ENCODE assay signal across 14 mouse cellular contexts in genomic region chr6:56027318-56027717, GRCm38 (mm10). TPM values are rescaled to one million over a fixed set of nuclear protein-coding genes. Genes with fewer than 3 reads are reported as not detected.
DNase-seq lines count a peak whose midpoint lies in the region; ATAC-seq and TF ChIP-seq lines count a peak whose summit lies in the region.
"Had no signal": no experiment of that assay in that cellular context is flagged by ENCODE, and none has a peak within 500 bp of the region (broad histone marks: within the 10 kb centered on the region; RNA-seq: fewer than 3 reads in every experiment).

No protein-coding gene starts in this region.

- H3K4me1 ChIP-seq in neural tube, embryonic 14.5 days (ENCODE audit: control insufficient read depth, insufficient read depth, low read length), result no peaks in the 10 kb centered on the region
- no peaks in the 10 kb centered on the region; the same call in 1 of the 2 replicates for H3K4me1 ChIP-seq in hindbrain, embryonic 16.5 days (ENCODE audit: control insufficient read depth, insufficient read depth, low read depth, low read length)
- H3K4me1 ChIP-seq in lung, adult 2 months (ENCODE audit: control insufficient read depth, insufficient read depth, low read length), result no peaks in the 10 kb centered on the region
- H3K4me1 ChIP-seq: liver, embryonic 13.5 days had no signal

- H3K27ac ChIP-seq in neural tube, embryonic 14.5 days (ENCODE audit: low read depth, low read length), result no peak overlapping the region
- H3K27ac ChIP-seq in hindbrain, embryonic 16.5 days (ENCODE audit: low read depth, low read length), result no peak overlapping the region
- H3K27ac ChIP-seq: heart, embryonic 10.5 days; liver, embryonic 13.5 days; macrophage had no signal

- H3K36me3 ChIP-seq in neural tube, embryonic 14.5 days (ENCODE audit: control insufficient read depth, insufficient read depth, low read length), result no peaks in the 10 kb centered on the region
- H3K36me3 ChIP-seq in hindbrain, embryonic 16.5 days (ENCODE audit: control insufficient read depth, insufficient read depth, low read length), result no peaks in the 10 kb centered on the region
- H3K36me3 ChIP-seq: heart, embryonic 10.5 days; liver, embryonic 13.5 days had no signal

- H3K27me3 ChIP-seq in neural tube, embryonic 14.5 days (ENCODE audit: control insufficient read depth, insufficient read depth, low read length), result no peaks in the 10 kb centered on the region
- H3K27me3 ChIP-seq in hindbrain, embryonic 16.5 days (replicated peaks; ENCODE audit: control insufficient read depth, insufficient read depth, low read length), result no peaks in the 10 kb centered on the region
- H3K27me3 ChIP-seq: liver, embryonic 13.5 days had no signal

- H3K4me2 ChIP-seq in neural tube, embryonic 14.5 days (ENCODE audit: low read depth, low read length), result no peak overlapping the region
- no peak overlapping the region for H3K4me2 ChIP-seq in hindbrain, embryonic 16.5 days (ENCODE audit: low read length)
- H3K4me2 ChIP-seq: liver, embryonic 13.5 days had no signal

- H3K9me3 ChIP-seq in neural tube, embryonic 14.5 days (ENCODE audit: control insufficient read depth, low read length), result no peaks in the 10 kb centered on the region
- H3K9me3 ChIP-seq in hindbrain, embryonic 16.5 days (ENCODE audit: control insufficient read depth, low read length), result no peaks in the 10 kb centered on the region
- H3K9me3 ChIP-seq: heart, embryonic 10.5 days; liver, embryonic 13.5 days had no signal

- WGBS in neural tube, embryonic 14.5 days, result 70% methylated on average over 6 of the region's 6 CpGs
- WGBS in hindbrain, embryonic 16.5 days, result 51% methylated on average over 6 of the region's 6 CpGs
- WGBS in lung, adult 2 months, result 65% methylated on average over 6 of the region's 6 CpGs

- TF ChIP-seq CTCF in lung, adult 2 months (IDR thresholded peaks at IDR 0.05; ENCODE audit: insufficient read depth, low read length), result no peak

- H3K4me3 ChIP-seq in neural tube, embryonic 14.5 days (ENCODE audit: low read depth, low read length), result no peak overlapping the region
- no peak overlapping the region for H3K4me3 ChIP-seq in hindbrain, embryonic 16.5 days (ENCODE audit: low read length)
- H3K4me3 ChIP-seq in lung, adult 2 months (replicated peaks; ENCODE audit: extremely low read depth, low read depth, low read length), result no peak overlapping the region
- H3K4me3 ChIP-seq: erythroblast, embryonic 14.5 days; heart, embryonic 10.5 days; liver, embryonic 13.5 days had no signal

- intact Hi-C loops in heart, postnatal 10 days (cut with DNase I), result no loop called here
- intact Hi-C loops in heart, postnatal 36 days (cut with DNase I), result no loop called here

- DNase-seq in heart, postnatal 10 days, result peak; percentile 18 to 28
- DNase-seq in heart, postnatal 36 days, result no peak
- no peak for DNase-seq in neural tube, embryonic 10.5 days (ENCODE audit: extremely low spot score, low spot score)
- no peak for DNase-seq in urinary bladder, adult 18-20 months (ENCODE audit: low spot score in 2 of 2)
- DNase-seq in lung, adult 2 months, result no peak
- DNase-seq: embryo, embryonic 11 days; liver, embryonic 13.5 days had no signal

- H3K9ac ChIP-seq in neural tube, embryonic 14.5 days (replicated peaks; ENCODE audit: low read depth, low read length), result no peak overlapping the region
- no peak overlapping the region for H3K9ac ChIP-seq in hindbrain, embryonic 16.5 days (ENCODE audit: low read depth, low read length)
- H3K9ac ChIP-seq: liver, embryonic 13.5 days had no signal

- TF ChIP-seq POLR2A in lung, adult 2 months (IDR thresholded peaks at IDR 0.05; ENCODE audit: borderline replicate concordance, extremely low read depth, low read depth, low read length), result no peak

- peak; percentile 44; the same call in 1 of the 2 replicates for ATAC-seq in neural tube, embryonic 14.5 days (ENCODE audit: low read depth)
- peak; percentile 89 for ATAC-seq in hindbrain, embryonic 16.5 days

RNA-seq across cellular contexts. Expression of gene Ppp1r17, which starts 10.0 kb away (rescaled TPM):
- total RNA-seq in heart, postnatal 10 days (2021), result not detected
- total RNA-seq in heart, postnatal 36 days (2021), result not detected
- polyA plus RNA-seq in neural tube, embryonic 14.5 days (2014; fragmentation: Nextera tagmentation; extraction: Ambion mirVana), result 2.2 and 3.1 TPM in 2 replicates
- polyA plus RNA-seq in hindbrain, embryonic 16.5 days (2015; fragmentation: Nextera tagmentation; extraction: Ambion mirVana), result 1.4 and 2.1 TPM in 2 replicates
- polyA plus RNA-seq in lung, adult 2 months (2012; rRNA removed), result not detected in 2 replicates
- total RNA-seq: gastrocnemius, adult 18-20 months had no signal
- polyA plus RNA-seq: erythroblast, embryonic 14.5 days; kidney, embryonic 14.5 days; liver, embryonic 13.5 days; macrophage had no signal

Comparison
In these comparisons a context has a peak if more than half of its experiments do, and no peak if none do; other contexts are left out.
1. DNase-seq: peak in heart, postnatal 10 days (2 of 2); none in heart, postnatal 36 days (0 of 2), neural tube, embryonic 10.5 days (single experiment), urinary bladder, adult 18-20 months (0 of 2) and lung, adult 2 months (single experiment).